Mouse (Mus musculus) gastrocnemius, adult 2 months (tissue): ENCODE results near the gene C1qtnf6. TPM values are rescaled to one million over a fixed set of nuclear protein-coding genes. Genes with fewer than 3 reads are reported as not detected.

Source experiments
- DNase-seq: peaks from one replicate; pipeline ENCODE4 v3.0.0; 2022
- H3K27ac ChIP-seq: fragments of 200-600 bp; 2 replicates; pipeline ENCODE4 v1.8.1; 2022; ENCODE audit warnings: mild to moderate bottlenecking
- H3K4me3 ChIP-seq: fragments of 200-600 bp; 2 replicates; pipeline ENCODE4 v1.8.1; 2022; ENCODE audit warnings: mild to moderate bottlenecking, moderate library complexity
- CTCF ChIP-seq: fragments of 200-600 bp; IDR thresholded peaks from 2 replicates; pipeline ENCODE4 v1.8.1; 2022; ENCODE audit warnings: antibody characterized with exemption, mild to moderate bottlenecking, moderate library complexity
- intact Hi-C: fragments of 180-260 bp; cut with DNase I; formaldehyde crosslinking; loops from one replicate; pipeline ENCODE4 v1.15.1; 2025
- total RNA-seq, 2 experiments: library from RNA; stranded (reverse); gene quantifications; 2 replicates each; pipeline ENCODE4 v1.2.3; 2021

The C1qtnf6 gene
- total RNA-seq, 2 experiments from 2014 or later, result 2.7 to 7.6 TPM

GRCm38 (mm10) chr15:78521892-78522291 lies 9.3 kb downstream of the C1qtnf6 start:
- Histone ChIP-seq H3K27ac (peak overlapping the region; percentile 69), H3K4me3 (no peak overlapping the region)
- TF ChIP-seq CTCF, result no peak
- intact Hi-C loops, result no loop called here
- no peak for DNase-seq

- intact Hi-C loops, result no loop called here
- H3K4me3 ChIP-seq, result no peak overlapping the region
- peak overlapping the region; percentile 69 for H3K27ac ChIP-seq
- no peak for TF ChIP-seq CTCF
- DNase-seq, result peak; percentile 66
These were observed 9.9 kb downstream of the C1qtnf6 start for GRCm38 (mm10) chr15:78521331-78521730.

GRCm38 (mm10) chr15:78520112-78520715 lies 11.0 kb downstream of the C1qtnf6 start:
- peak; percentile 70 for DNase-seq
- Histone ChIP-seq H3K4me3 (no peak overlapping the region), H3K27ac (peak overlapping the region; percentile 83)
- TF ChIP-seq CTCF, result no peak
- intact Hi-C loops, result no loop called here

- no peak overlapping the region for H3K4me3 ChIP-seq
- no peak for TF ChIP-seq CTCF
- peak overlapping the region; percentile 28; the same call in 1 of the 2 replicates for H3K27ac ChIP-seq
- intact Hi-C loops, result loop anchor here (5.0 kb wide), 1 partner anchor 269 kb away; no protein-coding TSS in a partner anchor
- DNase-seq, result no peak
These were observed 13.0 kb downstream of the C1qtnf6 start for GRCm38 (mm10) chr15:78518221-78518620.

GRCm38 (mm10) chr15:78515759-78516158 lies 15.5 kb downstream of the C1qtnf6 start:
- no peak for TF ChIP-seq CTCF
- Histone ChIP-seq H3K27ac (no peak overlapping the region), H3K4me3 (no peak overlapping the region)
- intact Hi-C loops, result loop anchor here (5.0 kb wide), 1 partner anchor 272 kb away; no protein-coding TSS in a partner anchor
- no peak for DNase-seq

- peak; percentile 81 for DNase-seq
- peak overlapping the region; percentile 50; the same call in 1 of the 2 replicates for H3K27ac ChIP-seq
- H3K4me3 ChIP-seq, result no peak overlapping the region
- intact Hi-C loops, result loop anchor here (1.0 to 5.0 kb wide), 4 partner anchors 18 to 273 kb away; no protein-coding TSS in a partner anchor
- peak; percentile 93 for TF ChIP-seq CTCF
These were observed 16.6 kb downstream of the C1qtnf6 start for GRCm38 (mm10) chr15:78514393-78515146.

GRCm38 (mm10) chr15:78513019-78513418 lies 18.2 kb downstream of the C1qtnf6 start:
- intact Hi-C loops, result loop anchor here (5.0 kb wide), 1 partner anchor 69 kb away; no protein-coding TSS in a partner anchor

GRCm38 (mm10) chr15:78511951-78512350 lies 19.3 kb downstream of the C1qtnf6 start:
- Histone ChIP-seq H3K4me3 (no peak overlapping the region), H3K27ac (no peak overlapping the region)
- intact Hi-C loops, result loop anchor here (5.0 kb wide), 1 partner anchor 70 kb away; no protein-coding TSS in a partner anchor
- TF ChIP-seq CTCF, result no peak
- no peak for DNase-seq

More at GRCm38 (mm10) chr15:78513019-78513418, 18.2 kb downstream of the C1qtnf6 start:
- H3K27ac ChIP-seq, result no peak overlapping the region
- TF ChIP-seq CTCF, result no peak
- no peak overlapping the region for H3K4me3 ChIP-seq
- DNase-seq, result no peak

- no peak for TF ChIP-seq CTCF
- no peak for DNase-seq
- Histone ChIP-seq H3K27ac (no peak overlapping the region), H3K4me3 (no peak overlapping the region)
- intact Hi-C loops, result loop anchor here (5.0 kb wide), 1 partner anchor 72 kb away; no protein-coding TSS in a partner anchor
These were observed 20.5 kb downstream of the C1qtnf6 start for GRCm38 (mm10) chr15:78510736-78511135.

- no peak for DNase-seq
- Histone ChIP-seq H3K4me3 (no peak overlapping the region), H3K27ac (no peak overlapping the region)
- no peak for TF ChIP-seq CTCF
- intact Hi-C loops, result loop anchor here (5.0 kb wide), 1 partner anchor 72 kb away; no protein-coding TSS in a partner anchor
These were observed 21.1 kb downstream of the C1qtnf6 start for GRCm38 (mm10) chr15:78510121-78510576.

GRCm38 (mm10) chr15:78509297-78509899 lies 21.8 kb downstream of the C1qtnf6 start:
- no peak overlapping the region for H3K27ac ChIP-seq

GRCm38 (mm10) chr15:78508443-78508842 lies 22.8 kb downstream of the C1qtnf6 start:
- TF ChIP-seq CTCF, result no peak
- Histone ChIP-seq H3K27ac (no peak overlapping the region), H3K4me3 (no peak overlapping the region)
- no peak for DNase-seq
- intact Hi-C loops, result no loop called here

More at GRCm38 (mm10) chr15:78509297-78509899, 21.8 kb downstream of the C1qtnf6 start:
- no peak for DNase-seq
- no peak for TF ChIP-seq CTCF
- no peak overlapping the region for H3K4me3 ChIP-seq
- intact Hi-C loops, result no loop called here

- DNase-seq, result no peak
- Histone ChIP-seq H3K27ac (no peak overlapping the region), H3K4me3 (no peak overlapping the region)
- intact Hi-C loops, result no loop called here
- TF ChIP-seq CTCF, result no peak
These were observed 25.7 kb downstream of the C1qtnf6 start for GRCm38 (mm10) chr15:78505541-78505940.
